In genomic region chr4:105249283-105249682, GRCm38 (mm10) we compare ENCODE assay signal across 23 mouse cellular contexts.
DNase-seq lines count a peak whose midpoint lies in the region; ATAC-seq and TF ChIP-seq lines count a peak whose summit lies in the region.
"Had no signal": no experiment of that assay in that cellular context is flagged by ENCODE, and none has a peak within 500 bp of the region (broad histone marks: within the 10 kb centered on the region; RNA-seq: fewer than 3 reads in every experiment).

No protein-coding gene starts in this region.

- no peak for TF ChIP-seq CTCF in kidney, adult 2 months (conservative IDR thresholded peaks at IDR 0.05; ENCODE audit: insufficient read depth, insufficient read length, low read depth, low read length)

- no peak overlapping the region for H3K4me2 ChIP-seq in kidney, embryonic 15.5 days
- no peak overlapping the region for H3K4me2 ChIP-seq in limb, embryonic 14.5 days (replicated peaks; ENCODE audit: low read depth, low read length, severe bottlenecking)
- H3K4me2 ChIP-seq: forebrain, embryonic 13.5 days; heart, embryonic 13.5 days; hindbrain, embryonic 14.5 days had no signal

- H3K4me1 ChIP-seq in kidney, adult 2 months (ENCODE audit: control insufficient read depth, insufficient read depth, low read length), result peaks cover 27% of the 10 kb centered on the region
- H3K4me1 ChIP-seq in kidney, embryonic 15.5 days, result peaks cover 31% of the 10 kb centered on the region
- H3K4me1 ChIP-seq in limb, embryonic 14.5 days (ENCODE audit: control insufficient read depth, insufficient read depth, low read length), result peaks cover 17% of the 10 kb centered on the region
- H3K4me1 ChIP-seq in limb, embryonic 10.5 days, result peaks cover 20% of the 10 kb centered on the region

- WGBS in kidney, adult 2 months, result 41% methylated on average over 4 of the region's 4 CpGs
- 86% methylated on average over 4 of the region's 4 CpGs for WGBS in kidney, embryonic 15.5 days
- 52% methylated on average over 4 of the region's 4 CpGs for WGBS in limb, embryonic 14.5 days
- WGBS in limb, embryonic 10.5 days, result 88% methylated on average over 4 of the region's 4 CpGs

- peak; percentile 79 for DNase-seq in kidney, adult 2 months
- no peak for DNase-seq in kidney, adult 18-20 months
- no peak for DNase-seq in kidney, postnatal 10 days
- DNase-seq in limb, embryonic 14.5 days (ENCODE audit: low spot score), result peak; percentile 26
- DNase-seq in limb, embryonic 10.5 days (ENCODE audit: low spot score), result no peak
- DNase-seq: adrenal gland, postnatal 10 days; adrenal gland, postnatal 36 days; cerebellum, adult 18-20 months; cerebellum, adult 9-10 months; cerebellum, postnatal 14 days; gastrocnemius, postnatal 10 days; gastrocnemius, postnatal 36 days; heart, adult 2 months; heart, postnatal 14 days; heart, postnatal 4 days had no signal

- TF ChIP-seq POLR2A in kidney, adult 2 months (IDR thresholded peaks at IDR 0.05; ENCODE audit: low read depth, low read length), result no peak
- TF ChIP-seq POLR2A in limb, embryonic 14.5 days (IDR thresholded peaks at IDR 0.05; ENCODE audit: borderline replicate concordance, extremely low read depth, insufficient read depth, insufficient read length), result no peak

- H3K4me3 ChIP-seq in kidney, adult 2 months (ENCODE audit: insufficient read depth, low read depth, low read length), result no peak overlapping the region
- no peak overlapping the region for H3K4me3 ChIP-seq in kidney, embryonic 15.5 days (replicated peaks)
- H3K4me3 ChIP-seq in limb, embryonic 14.5 days (replicated peaks; ENCODE audit: low read length), result no peak overlapping the region
- H3K4me3 ChIP-seq in limb, embryonic 10.5 days, result no peak overlapping the region
- H3K4me3 ChIP-seq: forebrain, embryonic 10.5 days; forebrain, embryonic 13.5 days; heart, adult 2 months; heart, embryonic 10.5 days; heart, embryonic 13.5 days had no signal

- 0 out of 2 replicates have a peak overlapping the region, but pooled peaks have one; percentile 3 for H3K27ac ChIP-seq in kidney, adult 2 months (ENCODE audit: insufficient read depth, low read depth, low read length)
- peak overlapping the region; percentile 45 for H3K27ac ChIP-seq in kidney, embryonic 15.5 days
- H3K27ac ChIP-seq in limb, embryonic 14.5 days (replicated peaks; ENCODE audit: low read depth, low read length), result no peak overlapping the region
- H3K27ac ChIP-seq in limb, embryonic 10.5 days, result no peak overlapping the region
- H3K27ac ChIP-seq: forebrain, embryonic 10.5 days; forebrain, embryonic 13.5 days; heart, adult 2 months; heart, embryonic 10.5 days; heart, embryonic 13.5 days; hindbrain, embryonic 14.5 days had no signal

- no peaks in the 10 kb centered on the region for H3K36me3 ChIP-seq in kidney, adult 2 months (ENCODE audit: control insufficient read depth, insufficient read depth, low read length)
- no peaks in the 10 kb centered on the region for H3K36me3 ChIP-seq in kidney, embryonic 15.5 days
- H3K36me3 ChIP-seq in limb, embryonic 14.5 days (ENCODE audit: control insufficient read depth, insufficient read depth, low read length), result no peaks in the 10 kb centered on the region
- no peaks in the 10 kb centered on the region for H3K36me3 ChIP-seq in limb, embryonic 10.5 days
- H3K36me3 ChIP-seq: forebrain, embryonic 10.5 days; heart, embryonic 10.5 days; heart, embryonic 13.5 days had no signal

- H3K27me3 ChIP-seq in kidney, adult 2 months (replicated peaks; ENCODE audit: control insufficient read depth, insufficient read depth, low read length), result no peaks in the 10 kb centered on the region
- 0 out of 2 replicates have a peak, but pooled peaks cover 4% of the 10 kb centered on the region for H3K27me3 ChIP-seq in kidney, embryonic 15.5 days
- H3K27me3 ChIP-seq in limb, embryonic 14.5 days (ENCODE audit: control insufficient read depth, insufficient read depth, low read length), result no peaks in the 10 kb centered on the region
- H3K27me3 ChIP-seq in limb, embryonic 10.5 days (ENCODE audit: low read depth, poor library complexity, severe bottlenecking), result peaks cover 33% of the 10 kb centered on the region
- H3K27me3 ChIP-seq: forebrain, embryonic 13.5 days; Patski had no signal

- H3K9ac ChIP-seq in kidney, embryonic 15.5 days, result no peak overlapping the region
- H3K9ac ChIP-seq in limb, embryonic 14.5 days (ENCODE audit: low read depth, low read length, severe bottlenecking), result no peak overlapping the region
- H3K9ac ChIP-seq: forebrain, embryonic 13.5 days; heart, embryonic 13.5 days; hindbrain, embryonic 14.5 days had no signal

- H3K9me3 ChIP-seq in kidney, embryonic 15.5 days (replicated peaks), result no peaks in the 10 kb centered on the region
- H3K9me3 ChIP-seq in limb, embryonic 14.5 days (ENCODE audit: control insufficient read depth, low read length), result no peaks in the 10 kb centered on the region
- no peaks in the 10 kb centered on the region for H3K9me3 ChIP-seq in limb, embryonic 10.5 days (replicated peaks)
- H3K9me3 ChIP-seq: forebrain, embryonic 10.5 days; forebrain, embryonic 13.5 days; heart, embryonic 10.5 days; heart, embryonic 13.5 days had no signal

- ATAC-seq in kidney, embryonic 15.5 days (replicated peaks; ENCODE audit: low FRiP score), result no peak; the same call in 1 of the 2 replicates
- no peak for ATAC-seq in limb, embryonic 14.5 days (ENCODE audit: low FRiP score, low read depth)
- ATAC-seq: forebrain, embryonic 13.5 days; forebrain, embryonic 16.5 days; Patski had no signal

Comparison
In these comparisons a context has a peak if more than half of its experiments do, and no peak if none do; other contexts are left out.
1. DNase-seq: peak in kidney, adult 2 months (single experiment) and limb, embryonic 14.5 days (single experiment); none in kidney, adult 18-20 months (single experiment), kidney, postnatal 10 days (single experiment) and limb, embryonic 10.5 days (single experiment).
2. H3K27ac ChIP-seq: peak in kidney, adult 2 months (single experiment) and kidney, embryonic 15.5 days (single experiment); none in limb, embryonic 14.5 days (single experiment) and limb, embryonic 10.5 days (single experiment).